Mouse (Mus musculus) retina, postnatal 1 day (tissue): ENCODE measurements around the gene Acvr2a.

Experiments used
- DNase-seq: peaks from one replicate; pipeline ENCODE4 v3.0.0-alpha.2; 2012

Acvr2a gene

GRCm38 (mm10) chr2:48885945-48886344 is 72.0 kb downstream of the Acvr2a start:
- peak; percentile 79 for DNase-seq

GRCm38 (mm10) chr2:48895186-48895585 is 81.3 kb downstream of the Acvr2a start:
- no peak for DNase-seq

GRCm38 (mm10) chr2:48908866-48909265 is 95.0 kb downstream of the Acvr2a start:
- DNase-seq: peak; percentile 34

- no peak for DNase-seq
Measured at GRCm38 (mm10) chr2:48914185-48914584, 100.3 kb downstream of the Acvr2a start.

DNA sequence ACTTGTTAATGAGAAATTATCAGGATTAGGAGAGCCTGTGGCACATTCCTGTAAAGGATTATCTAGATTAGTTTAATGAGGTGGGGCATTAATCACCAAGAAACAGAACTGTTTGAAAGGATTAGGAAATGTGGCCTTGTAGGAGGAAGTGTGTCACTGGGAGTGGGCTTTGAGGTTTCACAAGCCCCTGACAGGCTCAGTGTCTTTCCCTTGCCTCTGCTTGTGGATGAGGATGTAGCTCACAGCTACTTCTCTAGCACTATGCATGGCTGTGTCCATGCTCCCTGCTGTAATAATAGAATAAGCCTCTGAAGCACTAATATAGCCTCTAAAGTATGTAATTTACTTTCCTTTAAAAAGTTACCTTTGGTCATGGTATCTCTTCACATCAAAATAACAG is 101.9 kb downstream of the Acvr2a start:
- DNase-seq: peak; percentile 68

DNA sequence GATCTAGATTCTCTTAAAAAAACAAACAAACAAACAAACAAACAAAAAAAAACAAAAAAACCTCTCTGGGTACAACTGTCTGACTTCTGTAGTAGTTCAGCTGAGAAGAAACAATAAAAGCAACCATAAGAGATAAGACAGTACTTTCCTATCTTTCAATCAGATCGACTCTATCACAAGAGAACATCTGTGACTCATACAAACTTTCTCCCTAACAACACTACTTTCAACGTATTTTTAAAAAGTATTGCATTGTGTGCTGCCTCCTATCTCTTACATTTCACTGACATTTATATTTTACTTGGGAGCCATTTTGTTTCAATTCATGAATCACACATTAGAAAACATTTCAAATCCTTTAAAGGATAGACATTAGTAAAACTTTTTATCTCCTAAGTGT is 121.1 kb downstream of the Acvr2a start:
- DNase-seq: no peak

- DNase-seq: peak; percentile 1
Measured at GRCm38 (mm10) chr2:48947761-48948160, 133.9 kb downstream of the Acvr2a start.

DNA sequence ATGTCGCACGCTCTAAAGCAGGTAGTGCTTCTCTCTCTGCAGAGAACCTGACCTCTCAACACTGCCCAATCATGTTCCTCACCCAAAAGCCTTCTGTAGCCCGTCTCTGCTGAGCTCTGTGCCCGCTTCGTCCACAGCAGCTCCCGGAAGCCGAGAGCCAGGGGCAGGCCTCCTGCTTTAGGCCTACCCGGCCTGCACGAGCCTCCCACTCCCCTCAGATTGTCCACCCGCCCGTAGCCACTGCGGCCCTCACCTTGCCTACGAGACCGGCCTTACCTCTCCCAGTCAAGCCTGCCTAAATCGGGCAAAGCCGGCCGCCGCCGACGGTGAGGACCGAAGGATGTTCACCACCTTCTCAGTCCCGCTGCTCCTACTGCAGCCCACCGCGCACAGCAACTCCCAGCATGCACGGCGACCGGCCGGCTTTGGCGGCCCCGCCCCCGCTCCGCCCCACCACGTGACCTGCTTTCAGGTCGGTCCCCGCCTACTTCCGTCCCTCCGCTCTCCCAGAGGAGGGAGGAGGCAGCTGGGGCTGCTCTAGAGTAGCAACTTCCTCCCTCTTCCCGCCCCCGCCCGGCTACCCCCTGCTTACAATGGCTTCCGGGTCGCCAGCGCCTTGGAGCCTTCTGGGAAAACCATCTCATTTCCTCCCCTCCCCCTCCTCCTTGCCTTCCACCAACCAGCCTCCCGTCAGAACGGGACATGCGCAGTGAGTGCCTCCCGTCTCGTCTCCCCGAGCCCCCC is 135.1 kb downstream of the Acvr2a start, which contains the start of gene Mbd5:
Mbd5 (plus strand) TSS at position 668 of the 744 bp plus-strand sequence.
- DNase-seq: peak; percentile 100

DNA sequence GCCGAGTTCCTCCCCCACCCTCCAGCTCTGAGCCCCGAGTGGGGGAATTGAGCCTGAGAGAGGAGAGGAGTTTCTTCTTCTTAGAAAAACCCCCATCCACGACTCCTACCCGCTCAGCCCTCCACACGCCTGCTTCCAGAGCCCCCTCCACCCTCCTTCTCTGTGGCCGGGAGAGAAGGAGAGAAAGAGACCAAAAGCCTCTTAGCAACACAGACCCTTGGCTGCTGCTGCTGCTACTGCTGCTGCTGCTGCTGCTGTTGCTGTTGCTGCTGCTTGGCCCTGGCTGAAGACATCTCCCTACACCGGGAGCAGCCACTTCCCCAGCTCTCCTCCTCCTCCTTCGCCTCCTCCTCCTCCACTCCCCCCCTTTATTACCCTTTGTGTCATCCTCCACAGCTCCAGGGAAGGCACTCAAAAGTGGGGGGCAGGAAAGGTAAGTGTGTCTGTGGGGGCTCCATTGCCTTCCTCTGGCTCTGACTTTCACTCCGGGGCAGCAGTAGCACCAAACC is 135.9 kb downstream of the Acvr2a start:
- no peak for DNase-seq

GRCm38 (mm10) chr2:48950252-48950315 is 136.2 kb downstream of the Acvr2a start, which contains the start of gene Orc4:
Gene Orc4, minus strand, starts transcription at chr2:48950277.
- no peak for DNase-seq

- no peak for DNase-seq
Measured at GRCm38 (mm10) chr2:48950316-48950880, 136.5 kb downstream of the Acvr2a start.
